Comparison of ENCODE assay signal across 8 mouse cellular contexts in the genomic region with DNA sequence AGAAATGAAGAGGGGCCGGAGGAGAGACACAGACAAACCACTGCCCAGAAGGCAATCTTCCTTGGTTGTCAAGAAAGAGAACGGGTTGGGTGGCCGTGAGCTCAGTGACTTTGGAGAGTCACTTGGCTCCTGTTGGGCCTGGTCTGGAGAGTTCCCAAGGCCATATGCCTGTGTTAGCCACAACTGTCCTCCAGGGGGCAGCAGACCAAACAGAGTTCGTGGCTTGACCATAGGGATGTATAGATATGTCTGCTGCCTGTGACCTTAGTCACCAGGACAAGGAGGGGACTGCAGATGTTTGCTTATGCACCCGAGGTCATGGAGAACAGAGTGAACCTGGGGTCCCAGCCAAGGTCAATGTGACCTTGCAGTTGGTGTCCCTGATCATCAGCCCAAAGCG.
A peak's percentile ranks its signal among the peaks of the same experiment; 100 is the strongest.
DNase-seq lines count a peak whose midpoint lies in the region; ATAC-seq and TF ChIP-seq lines count a peak whose summit lies in the region.

No protein-coding gene starts in this region.

- H3K4me3 ChIP-seq in gastrocnemius, adult 2 months, result no peak overlapping the region
- no peak overlapping the region for H3K4me3 ChIP-seq in limb, embryonic 11.5 days (ENCODE audit: low read depth, low read length)

- intact Hi-C loops in gastrocnemius, adult 2 months (cut with DNase I), result no loop called here

- no peak overlapping the region for H3K27ac ChIP-seq in gastrocnemius, adult 2 months
- H3K27ac ChIP-seq in limb, embryonic 11.5 days (replicated peaks; ENCODE audit: low read depth, low read length), result no peak overlapping the region

- H3K9ac ChIP-seq in limb, embryonic 11.5 days (ENCODE audit: low read length), result no peak overlapping the region

- H3K36me3 ChIP-seq in limb, embryonic 11.5 days (ENCODE audit: control insufficient read depth, insufficient read depth, low read length), result no peaks in the 10 kb centered on the region

- ATAC-seq in limb, embryonic 11.5 days (ENCODE audit: insufficient number of reproducible peaks, low FRiP score, low TSS enrichment, low read depth), result no peak

- H3K9me3 ChIP-seq in limb, embryonic 11.5 days (ENCODE audit: control insufficient read depth, low read length), result no peaks in the 10 kb centered on the region

- H3K4me2 ChIP-seq in limb, embryonic 11.5 days (ENCODE audit: low read depth, severe bottlenecking), result no peak overlapping the region

- H3K27me3 ChIP-seq in limb, embryonic 11.5 days (ENCODE audit: control insufficient read depth, insufficient read depth, low read length), result no peaks in the 10 kb centered on the region

- H3K4me1 ChIP-seq in limb, embryonic 11.5 days (ENCODE audit: control insufficient read depth, insufficient read depth, low read length), result peaks cover 24% of the 10 kb centered on the region

- peak; percentile 76 for TF ChIP-seq CTCF in gastrocnemius, adult 2 months (IDR thresholded peaks at IDR 0.05)

- WGBS in limb, embryonic 11.5 days, result 46% methylated on average over 6 of the region's 6 CpGs

- peak; percentile 60 for DNase-seq in gastrocnemius, adult 2 months
- no peak for DNase-seq in gastrocnemius, postnatal 25 days
- DNase-seq in 3T3-L1 (ENCODE audit: low read depth, low spot score), result peak; percentile 58
- peak; percentile 49 for DNase-seq in adrenal gland, adult 8-10 months
- peak; percentile 89 for DNase-seq in embryo, embryonic 10.5 days (ENCODE audit: low spot score)
- peak; percentile 81 for DNase-seq in limb, embryonic 11.5 days (ENCODE audit: low spot score)
- peak; percentile 37 for DNase-seq in retina, adult 2 months (ENCODE audit: low read depth, low spot score)
- DNase-seq in frontal cortex, postnatal 10 days (ENCODE audit: low spot score in 2 of 2), result no peak

Comparison
In these comparisons a context has a peak if more than half of its experiments do, and no peak if none do; other contexts are left out.
1. DNase-seq: peak in gastrocnemius, adult 2 months (single experiment), 3T3-L1 (single experiment), adrenal gland, adult 8-10 months (single experiment), embryo, embryonic 10.5 days (single experiment), limb, embryonic 11.5 days (single experiment) and retina, adult 2 months (single experiment); none in gastrocnemius, postnatal 25 days (single experiment) and frontal cortex, postnatal 10 days (0 of 2).